Mouse (Mus musculus): ENCODE measurements around the gene Slc30a1. TPM values are rescaled to one million over a fixed set of nuclear protein-coding genes. Genes with fewer than 3 reads are reported as not detected.

The Slc30a1 gene
- polyA plus RNA-seq, 1 experiment, result 14.1 TPM

DNA sequence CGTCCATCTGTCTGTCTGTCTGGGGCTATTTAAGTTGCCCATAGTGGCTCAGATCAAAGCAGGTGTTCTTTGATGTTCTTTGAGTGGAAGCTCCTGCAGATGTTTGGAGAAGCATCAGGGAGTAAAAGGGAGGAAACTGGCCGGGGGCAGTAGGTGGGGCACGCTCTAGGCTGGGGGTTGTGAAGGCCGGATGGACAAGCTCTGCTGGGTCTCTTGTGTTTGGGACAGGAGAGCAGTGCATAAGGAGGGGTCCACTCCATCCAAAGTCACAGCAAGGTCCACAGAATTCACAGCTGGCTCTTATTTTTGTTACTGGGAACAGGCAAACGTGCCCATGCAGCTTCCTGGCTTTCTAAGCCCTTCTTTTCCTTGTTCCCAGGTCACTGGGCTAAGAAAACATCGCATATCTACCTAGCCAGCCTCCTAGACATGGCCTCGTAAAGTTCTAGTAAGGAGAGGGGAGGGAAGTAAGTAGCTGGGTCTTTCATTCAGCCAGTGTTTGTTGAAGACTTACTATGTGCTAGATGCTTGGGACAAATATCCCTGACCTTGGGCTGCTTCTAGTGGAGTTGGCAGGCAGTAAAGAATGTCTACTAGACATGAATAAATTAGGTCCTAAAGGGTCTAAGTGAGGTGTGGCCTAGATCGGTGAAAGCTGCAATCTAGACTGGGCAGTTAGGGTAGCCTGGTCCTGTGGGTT is 25.9 kb downstream of the Slc30a1 start:
- H3K4me3 ChIP-seq (replicated peaks; ENCODE audit: insufficient read depth, low read depth, low read length), result no peak overlapping the region
- no peak overlapping the region for H3K27ac ChIP-seq (ENCODE audit: insufficient read depth, low read length)
- no peak for DNase-seq
- no peaks in the 10 kb centered on the region for H3K4me1 ChIP-seq (ENCODE audit: control insufficient read depth, insufficient read depth, low read length)
- no peaks in the 10 kb centered on the region; the same call in 1 of the 2 replicates for H3K27me3 ChIP-seq (ENCODE audit: control insufficient read depth, insufficient read depth, low read length)
- TF ChIP-seq POLR2A (IDR thresholded peaks at IDR 0.05; ENCODE audit: borderline replicate concordance, insufficient read depth, low read length) (no peak), CTCF (IDR thresholded peaks at IDR 0.05; ENCODE audit: borderline replicate concordance, insufficient read depth, low read depth, low read length) (no peak)
- WGBS, result 85% methylated on average over 8 of the region's 8 CpGs

DNA sequence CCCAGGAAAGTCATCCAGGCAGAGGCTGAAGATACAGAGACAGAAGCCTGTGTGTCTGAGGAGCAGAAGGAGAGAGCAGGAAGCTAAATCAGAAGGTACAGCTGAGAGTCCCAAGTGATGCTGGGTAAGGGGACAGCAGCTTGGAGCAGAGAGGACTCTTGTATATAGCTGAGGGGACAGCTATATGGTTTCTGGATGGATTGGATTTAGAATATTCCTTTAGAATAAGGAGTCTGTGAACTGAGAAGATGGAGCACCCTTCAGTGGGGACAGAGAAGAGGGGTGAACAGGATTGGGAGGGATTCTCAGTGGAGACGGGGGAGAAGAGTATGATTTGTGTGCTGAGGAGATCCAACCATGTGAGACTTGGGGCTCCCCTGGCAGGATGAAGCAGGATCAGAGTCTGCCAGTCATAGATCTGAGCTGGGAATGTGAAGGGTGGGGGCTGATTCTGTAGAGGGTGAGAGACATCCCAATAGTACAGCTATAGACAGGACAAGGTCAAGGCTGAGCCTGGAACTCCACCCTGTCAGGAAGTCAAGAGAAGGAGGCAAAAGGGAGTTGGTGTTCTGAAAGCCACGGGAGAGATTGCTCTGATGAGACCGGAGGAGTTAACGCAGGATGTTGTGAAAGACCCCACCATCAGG is 26.5 kb downstream of the Slc30a1 start:
- Histone ChIP-seq H3K4me3 (replicated peaks; ENCODE audit: insufficient read depth, low read depth, low read length) (no peak overlapping the region), H3K27me3 (ENCODE audit: control insufficient read depth, insufficient read depth, low read length) (no peaks in the 10 kb centered on the region; the same call in 1 of the 2 replicates), H3K4me1 (ENCODE audit: control insufficient read depth, insufficient read depth, low read length) (no peaks in the 10 kb centered on the region), H3K27ac (ENCODE audit: insufficient read depth, low read length) (no peak overlapping the region)
- no peak for TF ChIP-seq CTCF (IDR thresholded peaks at IDR 0.05; ENCODE audit: borderline replicate concordance, insufficient read depth, low read depth, low read length)
- no peak for TF ChIP-seq POLR2A (IDR thresholded peaks at IDR 0.05; ENCODE audit: borderline replicate concordance, insufficient read depth, low read length)
- WGBS, result 77% methylated on average over 4 of the region's 4 CpGs
- no peak for DNase-seq

DNA sequence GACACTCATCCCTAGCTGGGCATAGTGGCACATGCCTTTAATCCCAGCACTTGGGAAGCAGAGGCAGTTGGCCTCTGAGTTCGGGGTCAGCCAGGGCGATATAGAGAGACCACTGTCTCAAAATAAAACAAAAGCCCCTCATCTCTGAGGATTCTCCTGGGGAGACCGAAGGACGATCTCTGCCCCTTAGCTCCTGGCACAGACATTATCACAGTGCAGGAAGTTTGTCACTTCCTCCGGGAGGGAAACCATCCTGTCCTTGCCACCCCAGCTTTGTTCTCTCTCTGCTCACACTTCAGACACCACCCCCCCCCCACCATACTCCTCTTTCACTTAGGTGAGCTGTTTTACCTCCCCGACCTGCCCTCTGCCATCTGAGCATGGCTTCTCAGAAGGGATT is 37.1 kb downstream of the Slc30a1 start:
- WGBS, result 85% methylated on average over 6 of the region's 6 CpGs
- Histone ChIP-seq H3K27ac (ENCODE audit: insufficient read depth, low read length) (no peak overlapping the region), H3K4me3 (replicated peaks; ENCODE audit: insufficient read depth, low read depth, low read length) (no peak overlapping the region), H3K4me1 (ENCODE audit: control insufficient read depth, insufficient read depth, low read length) (no peaks in the 10 kb centered on the region), H3K27me3 (ENCODE audit: control insufficient read depth, insufficient read depth, low read length) (no peaks in the 10 kb centered on the region)
- TF ChIP-seq POLR2A (IDR thresholded peaks at IDR 0.05; ENCODE audit: borderline replicate concordance, insufficient read depth, low read length) (no peak), CTCF (IDR thresholded peaks at IDR 0.05; ENCODE audit: borderline replicate concordance, insufficient read depth, low read depth, low read length) (no peak)
- DNase-seq, result no peak

DNA sequence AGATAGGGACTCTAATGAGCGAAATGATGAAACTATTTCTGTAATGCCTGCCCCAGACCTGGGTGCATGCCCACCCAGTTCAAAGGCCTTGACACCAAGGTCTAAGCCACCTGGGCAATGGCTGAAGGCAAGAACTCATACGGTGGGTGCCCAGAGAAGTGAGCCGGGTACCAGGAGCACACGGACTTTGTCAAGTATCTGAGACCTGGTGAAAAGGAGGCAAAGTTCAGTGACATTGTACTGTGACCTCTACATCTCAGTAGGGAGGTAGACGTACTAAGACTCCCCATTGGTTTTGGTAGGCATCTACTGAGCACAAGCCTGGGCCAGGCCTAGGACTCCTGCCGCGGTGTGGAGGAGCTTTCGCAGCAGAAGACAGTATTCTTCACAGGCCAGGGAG is 38.8 kb downstream of the Slc30a1 start:
- no peaks in the 10 kb centered on the region for H3K4me1 ChIP-seq (ENCODE audit: control insufficient read depth, insufficient read depth, low read length)
- no peak for DNase-seq
- WGBS, result 94% methylated on average over 8 of the region's 8 CpGs
- no peak for TF ChIP-seq CTCF (IDR thresholded peaks at IDR 0.05; ENCODE audit: borderline replicate concordance, insufficient read depth, low read depth, low read length)
- no peak for TF ChIP-seq POLR2A (IDR thresholded peaks at IDR 0.05; ENCODE audit: borderline replicate concordance, insufficient read depth, low read length)
- H3K27ac ChIP-seq (ENCODE audit: insufficient read depth, low read length), result no peak overlapping the region
- no peaks in the 10 kb centered on the region for H3K27me3 ChIP-seq (ENCODE audit: control insufficient read depth, insufficient read depth, low read length)
- H3K4me3 ChIP-seq (replicated peaks; ENCODE audit: insufficient read depth, low read depth, low read length), result no peak overlapping the region

DNA sequence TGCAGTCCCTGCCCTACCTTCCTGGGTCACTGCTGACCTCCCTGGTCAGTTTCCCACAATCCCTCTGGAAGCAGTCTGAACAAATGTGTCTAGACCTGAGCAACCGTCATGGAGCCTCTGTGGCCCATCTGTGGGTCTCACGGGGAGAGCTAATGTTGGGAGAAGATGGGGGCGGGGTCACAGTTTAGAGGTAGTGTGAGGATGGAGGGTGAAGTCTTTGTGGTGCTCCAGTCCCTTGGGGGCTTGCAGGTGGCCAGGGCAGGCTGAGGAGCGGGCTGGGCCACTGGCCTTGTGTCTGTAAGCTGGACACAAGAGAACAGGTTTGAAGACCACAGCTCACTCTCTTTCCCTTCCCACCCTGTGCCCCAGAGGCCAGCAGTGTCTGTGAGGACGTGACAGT is 39.2 kb downstream of the Slc30a1 start:
- no peaks in the 10 kb centered on the region for H3K4me1 ChIP-seq (ENCODE audit: control insufficient read depth, insufficient read depth, low read length)
- 74% methylated on average over 5 of the region's 5 CpGs for WGBS
- DNase-seq, result no peak
- TF ChIP-seq POLR2A (IDR thresholded peaks at IDR 0.05; ENCODE audit: borderline replicate concordance, insufficient read depth, low read length), result no peak
- TF ChIP-seq CTCF (IDR thresholded peaks at IDR 0.05; ENCODE audit: borderline replicate concordance, insufficient read depth, low read depth, low read length), result no peak
- no peak overlapping the region for H3K27ac ChIP-seq (ENCODE audit: insufficient read depth, low read length)
- H3K27me3 ChIP-seq (ENCODE audit: control insufficient read depth, insufficient read depth, low read length), result no peaks in the 10 kb centered on the region
- no peak overlapping the region for H3K4me3 ChIP-seq (replicated peaks; ENCODE audit: insufficient read depth, low read depth, low read length)

DNA sequence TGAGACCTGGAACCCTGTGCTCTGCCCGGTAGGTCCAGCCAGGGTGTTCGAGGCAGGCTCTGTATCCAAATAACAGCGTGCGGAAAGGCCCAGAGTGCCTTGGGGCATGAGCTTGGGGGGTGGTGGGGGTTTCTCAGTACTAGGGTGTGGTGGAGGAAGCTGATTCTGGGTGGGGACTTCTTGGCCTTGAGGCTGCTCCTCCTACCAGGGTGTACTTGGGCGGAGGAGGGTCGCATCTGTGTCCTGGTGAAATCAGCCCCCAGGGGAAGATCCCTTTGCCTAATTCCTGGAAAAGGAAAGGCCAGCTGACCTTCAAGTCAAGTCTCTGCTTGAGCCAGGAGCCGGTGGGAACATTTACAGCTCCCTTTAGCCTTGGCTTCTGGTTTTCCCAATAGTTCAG is 39.7 kb downstream of the Slc30a1 start:
- WGBS, result 78% methylated on average over 7 of the region's 7 CpGs
- no peak for DNase-seq
- no peak for TF ChIP-seq CTCF (IDR thresholded peaks at IDR 0.05; ENCODE audit: borderline replicate concordance, insufficient read depth, low read depth, low read length)
- TF ChIP-seq POLR2A (IDR thresholded peaks at IDR 0.05; ENCODE audit: borderline replicate concordance, insufficient read depth, low read length), result no peak
- H3K4me1 ChIP-seq (ENCODE audit: control insufficient read depth, insufficient read depth, low read length), result no peaks in the 10 kb centered on the region
- H3K27ac ChIP-seq (ENCODE audit: insufficient read depth, low read length), result no peak overlapping the region
- no peak overlapping the region for H3K4me3 ChIP-seq (replicated peaks; ENCODE audit: insufficient read depth, low read depth, low read length)
- H3K27me3 ChIP-seq (ENCODE audit: control insufficient read depth, insufficient read depth, low read length), result no peaks in the 10 kb centered on the region

DNA sequence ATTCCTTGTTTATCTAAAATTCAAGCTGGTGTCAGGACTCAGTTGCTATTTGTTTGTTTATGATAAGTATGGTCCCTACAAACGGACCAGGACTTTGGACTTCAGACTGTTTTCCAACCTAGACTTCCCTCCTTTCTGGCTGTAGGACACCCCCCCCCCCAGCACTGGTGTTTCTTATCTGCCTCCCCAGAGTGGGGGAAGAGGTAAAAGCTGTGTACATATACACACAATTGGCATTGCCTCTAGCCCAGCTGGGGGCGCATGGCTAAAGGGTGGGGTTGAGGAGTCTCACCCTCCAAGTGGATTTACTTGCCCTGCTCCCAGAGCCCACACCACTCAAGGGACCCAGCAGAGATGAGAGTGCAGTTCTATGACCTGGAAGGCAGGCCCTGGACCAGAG is 40.3 kb downstream of the Slc30a1 start:
- 91% methylated on average over 2 of the region's 2 CpGs for WGBS
- no peak overlapping the region for H3K4me3 ChIP-seq (replicated peaks; ENCODE audit: insufficient read depth, low read depth, low read length)
- no peaks in the 10 kb centered on the region for H3K27me3 ChIP-seq (ENCODE audit: control insufficient read depth, insufficient read depth, low read length)
- TF ChIP-seq POLR2A (IDR thresholded peaks at IDR 0.05; ENCODE audit: borderline replicate concordance, insufficient read depth, low read length) (no peak), CTCF (IDR thresholded peaks at IDR 0.05; ENCODE audit: borderline replicate concordance, insufficient read depth, low read depth, low read length) (no peak)
- DNase-seq, result no peak
- H3K4me1 ChIP-seq (ENCODE audit: control insufficient read depth, insufficient read depth, low read length), result no peaks in the 10 kb centered on the region
- no peak overlapping the region for H3K27ac ChIP-seq (ENCODE audit: insufficient read depth, low read length)

DNA sequence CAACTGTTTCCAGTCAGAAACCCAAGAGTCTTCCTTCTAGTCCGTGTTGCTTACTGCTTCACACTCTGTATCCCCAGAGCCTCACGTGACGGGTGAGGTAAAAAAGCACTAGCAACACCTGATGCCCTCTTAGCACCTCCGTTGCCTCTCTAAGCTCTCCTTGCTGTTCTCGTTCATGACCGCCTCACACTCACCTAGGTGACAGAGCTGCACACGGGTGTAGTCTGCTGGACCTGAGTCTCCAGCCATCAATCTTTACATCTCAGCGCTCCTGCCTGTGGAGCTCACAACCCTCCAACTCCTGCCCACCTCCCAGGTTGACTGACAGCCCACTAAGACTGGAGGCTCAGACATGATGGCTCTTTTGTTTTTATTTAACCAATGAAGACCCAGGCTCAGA is 41.2 kb downstream of the Slc30a1 start:
- H3K27me3 ChIP-seq (ENCODE audit: control insufficient read depth, insufficient read depth, low read length), result no peaks in the 10 kb centered on the region
- no peak overlapping the region for H3K4me3 ChIP-seq (replicated peaks; ENCODE audit: insufficient read depth, low read depth, low read length)
- H3K4me1 ChIP-seq (ENCODE audit: control insufficient read depth, insufficient read depth, low read length), result no peaks in the 10 kb centered on the region
- no peak for DNase-seq
- WGBS, result 64% methylated on average over 8 of the region's 8 CpGs
- no peak for TF ChIP-seq CTCF (IDR thresholded peaks at IDR 0.05; ENCODE audit: borderline replicate concordance, insufficient read depth, low read depth, low read length)
- no peak for TF ChIP-seq POLR2A (IDR thresholded peaks at IDR 0.05; ENCODE audit: borderline replicate concordance, insufficient read depth, low read length)
- H3K27ac ChIP-seq (ENCODE audit: insufficient read depth, low read length), result no peak overlapping the region
